Comparison of ENCODE assay signal across 8 mouse cellular contexts in the genomic region with DNA sequence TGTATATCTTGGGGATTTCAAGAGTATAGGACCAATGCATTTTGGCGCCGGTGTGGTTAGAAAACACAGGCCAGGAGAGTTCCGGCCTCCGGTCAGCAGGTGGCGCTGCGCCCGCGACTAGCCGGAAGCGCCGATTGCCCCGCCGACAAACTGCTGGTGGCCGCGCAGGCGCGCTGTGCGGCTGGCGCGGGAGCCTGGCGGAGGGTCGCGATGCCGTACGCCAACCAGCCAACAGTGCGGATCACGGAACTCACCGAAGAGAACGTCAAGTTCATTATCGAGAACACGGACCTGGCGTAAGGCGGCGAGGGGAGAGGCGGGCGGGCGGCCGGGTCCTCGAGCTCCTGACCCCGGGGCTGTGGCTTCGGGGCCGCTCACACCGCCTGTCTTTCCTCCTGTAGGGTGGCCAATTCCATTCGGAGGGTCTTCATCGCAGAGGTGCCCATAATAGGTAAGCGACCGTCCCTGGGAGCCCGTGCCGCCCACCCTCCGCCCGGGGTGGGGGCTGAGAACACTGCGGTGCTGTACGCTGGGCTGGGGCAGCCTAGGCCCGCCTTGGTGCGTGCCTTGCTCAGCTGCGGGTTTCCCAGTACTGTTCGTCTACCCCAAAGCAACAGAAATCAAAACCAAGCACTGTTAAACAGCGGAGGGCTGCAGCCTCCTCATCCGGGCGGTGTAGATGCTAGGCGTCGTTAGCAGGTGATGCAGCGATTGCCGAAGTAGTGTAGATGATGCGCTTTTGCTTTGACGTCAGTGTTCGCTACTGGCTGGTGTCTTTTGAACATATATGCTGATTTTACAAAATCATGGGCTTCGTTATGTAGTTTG. TPM values are rescaled to one million over a fixed set of nuclear protein-coding genes. Genes with fewer than 3 reads are reported as not detected.
DNase-seq lines count a peak whose midpoint lies in the region; ATAC-seq and TF ChIP-seq lines count a peak whose summit lies in the region.

Polr2c (plus strand) TSS at position 105 of the 828 bp plus-strand sequence.

- TF ChIP-seq EP300 in MEL (IDR thresholded peaks at IDR 0.05; ENCODE audit: low read depth in 1 of 2, low read length in 2 of 2) = no peak

- H3K36me3 ChIP-seq in MEL (ENCODE audit: control insufficient read depth in 1 of 2, insufficient read depth in 2 of 2, low read length in 2 of 2) = peaks cover 1 to 10% of the 10 kb centered on the region in 2 experiments; a peak in 3 of 4 replicates
- peaks cover 40% of the 10 kb centered on the region for H3K36me3 ChIP-seq in lung, embryonic 15.5 days

- TF ChIP-seq POLR2A in MEL (IDR thresholded peaks at IDR 0.05; ENCODE audit: control insufficient read depth in 1 of 2, insufficient read depth in 1 of 2, low read depth in 1 of 2, low read length in 2 of 2, poor library complexity in 1 of 2) = peak; percentile 81 to 85
- TF ChIP-seq POLR2A in olfactory bulb, adult 2 months (IDR thresholded peaks at IDR 0.05; ENCODE audit: insufficient read depth, low read depth, low read length) = peak; percentile 75

- ATAC-seq in hematopoietic stem cell, adult 5-6 weeks (replicated peaks in 1 of 2; ENCODE audit: insufficient read depth in 1 of 2, low FRiP score in 2 of 2, low TSS enrichment in 1 of 2, low read depth in 1 of 2, poor library complexity in 2 of 2, severe bottlenecking in 2 of 2) = peak; percentile 74 to 83
- peak; percentile 71 for ATAC-seq in lung, embryonic 15.5 days (ENCODE audit: borderline replicate concordance, extremely low read depth, low FRiP score, low TSS enrichment)

- TF ChIP-seq CTCF in MEL (IDR thresholded peaks at IDR 0.05 in 2 of 3, conservative IDR thresholded peaks at IDR 0.05 in 1 of 3; ENCODE audit: control insufficient read depth in 1 of 3, insufficient read depth in 1 of 3, low read depth in 2 of 3, low read length in 3 of 3, poor library complexity in 1 of 3, severe bottlenecking in 1 of 3) = peak; percentile 79 to 94 (median 85)
- peak; percentile 73 for TF ChIP-seq CTCF in olfactory bulb, adult 2 months (IDR thresholded peaks at IDR 0.05; ENCODE audit: insufficient read depth, low read depth, low read length)

- H3K79me2 ChIP-seq in MEL (ENCODE audit: control insufficient read depth, insufficient read depth, low read length, poor library complexity) = peaks cover 17% of the 10 kb centered on the region

- no peaks in the 10 kb centered on the region for H3K9me3 ChIP-seq in MEL (replicated peaks; ENCODE audit: insufficient read depth, low read length)
- no peaks in the 10 kb centered on the region for H3K9me3 ChIP-seq in lung, embryonic 15.5 days

- peak within 1 kb of the TSS; percentile 71 for H3K4me2 ChIP-seq in lung, embryonic 15.5 days

- TF ChIP-seq RAD21 in MEL (IDR thresholded peaks at IDR 0.05; ENCODE audit: low read depth, low read length) = no peak

- peak; percentile 91 for DNase-seq in MEL (ENCODE audit: low read depth, low spot score)
- peak; percentile 94 for DNase-seq in cerebellum, adult 8-10 months
- peak; percentile 84 for DNase-seq in forelimb bud, embryonic 11.5 days (ENCODE audit: low read depth, low spot score)
- DNase-seq in layer of hippocampus, adult 9-10 months (ENCODE audit: low spot score) = peak; percentile 75
- peak; percentile 77 to 79 for DNase-seq in thymus, adult 18-20 months

- peak within 1 kb of the TSS; percentile 90 to 97 for H3K4me3 ChIP-seq in MEL (ENCODE audit: control insufficient read depth in 1 of 2, insufficient read depth in 1 of 2, low read depth in 2 of 2, low read length in 2 of 2)
- H3K4me3 ChIP-seq in lung, embryonic 15.5 days = peak within 1 kb of the TSS; percentile 81
- H3K4me3 ChIP-seq in olfactory bulb, adult 2 months (ENCODE audit: insufficient read depth, low read depth, low read length) = peak within 1 kb of the TSS; percentile 81

- WGBS in lung, embryonic 15.5 days = under 1% methylated on average over 68 of the region's 68 CpGs
- WGBS in olfactory bulb, adult 2 months = under 1% methylated on average over 68 of the region's 68 CpGs

- H3K4me1 ChIP-seq in MEL (ENCODE audit: control insufficient read depth in 1 of 2, insufficient read depth in 2 of 2, low read length in 2 of 2) = no peaks in the 10 kb centered on the region
- peaks cover 16% of the 10 kb centered on the region for H3K4me1 ChIP-seq in lung, embryonic 15.5 days
- peaks cover 9% of the 10 kb centered on the region for H3K4me1 ChIP-seq in olfactory bulb, adult 2 months (ENCODE audit: control insufficient read depth, insufficient read depth, low read length)

- no peaks in the 10 kb centered on the region for H3K27me3 ChIP-seq in MEL (ENCODE audit: control insufficient read depth in 1 of 2, insufficient read depth in 2 of 2, low read length in 2 of 2)
- H3K27me3 ChIP-seq in lung, embryonic 15.5 days = no peaks in the 10 kb centered on the region

- H3K9ac ChIP-seq in MEL (ENCODE audit: control insufficient read depth, low read depth, low read length, poor library complexity, severe bottlenecking) = peak within 1 kb of the TSS; percentile 94
- peak within 1 kb of the TSS; percentile 92 for H3K9ac ChIP-seq in lung, embryonic 15.5 days

- H3K27ac ChIP-seq in MEL (ENCODE audit: control insufficient read depth, low read depth, low read length) = peak within 1 kb of the TSS; percentile 35
- peak within 1 kb of the TSS; percentile 30; the same call in 1 of the 2 replicates for H3K27ac ChIP-seq in lung, embryonic 15.5 days
- H3K27ac ChIP-seq in olfactory bulb, adult 2 months (ENCODE audit: insufficient read depth, low read depth, low read length) = peak within 1 kb of the TSS; percentile 1; the same call in 1 of the 2 replicates

TF ChIP-seq in MEL, 35 proteins besides CTCF, POLR2A, EP300 and RAD21 (continues in another document):
- no peak for TF ChIP-seq POLR2AphosphoS5 (IDR thresholded peaks at IDR 0.05; ENCODE audit: borderline replicate concordance, low read depth, low read length)
- TF ChIP-seq NELFE (IDR thresholded peaks at IDR 0.05; ENCODE audit: low read depth, low read length) = peak; percentile 80
- no peak for TF ChIP-seq UBTF (IDR thresholded peaks at IDR 0.05; ENCODE audit: borderline replicate concordance, insufficient read depth, low read depth, low read length)
- peak; percentile 0; the same call in 1 of the 2 replicates for TF ChIP-seq CHD1 (IDR thresholded peaks at IDR 0.05; ENCODE audit: low read depth, low read length)
- TF ChIP-seq MYC (IDR thresholded peaks at IDR 0.05; ENCODE audit: low read depth, low read length) = no peak
- no peak for TF ChIP-seq JUND (IDR thresholded peaks at IDR 0.05; ENCODE audit: low read depth, low read length)
- peak; percentile 82 for TF ChIP-seq NRF1 (IDR thresholded peaks at IDR 0.05; ENCODE audit: insufficient read depth, low read depth, low read length, poor library complexity, severe bottlenecking)
- peak; percentile 88 for TF ChIP-seq ELF1 (IDR thresholded peaks at IDR 0.05; ENCODE audit: low read depth, low read length)
- TF ChIP-seq CHD2 (IDR thresholded peaks at IDR 0.05; ENCODE audit: low read length) = no peak
- no peak for TF ChIP-seq GATA1 (IDR thresholded peaks at IDR 0.05; ENCODE audit: low read depth, low read length)
- TF ChIP-seq ZMIZ1 (IDR thresholded peaks at IDR 0.05; ENCODE audit: low read depth, low read length) = no peak; the same call in 1 of the 2 replicates
- peak; percentile 59 for TF ChIP-seq TCF12 (IDR thresholded peaks at IDR 0.05; ENCODE audit: low read depth, low read length)
- TF ChIP-seq SIN3A (IDR thresholded peaks at IDR 0.05; ENCODE audit: low read length) = peak; percentile 63
- TF ChIP-seq MAZ (IDR thresholded peaks at IDR 0.05; ENCODE audit: low read depth, low read length) = no peak
- no peak for TF ChIP-seq MEF2A (IDR thresholded peaks at IDR 0.05; ENCODE audit: extremely low read depth, insufficient replicate concordance, low read depth, low read length, poor library complexity, severe bottlenecking)
- no peak for TF ChIP-seq ZC3H11A (IDR thresholded peaks at IDR 0.05; ENCODE audit: low read depth, low read length)
- no peak for TF ChIP-seq ZNF384 (IDR thresholded peaks at IDR 0.05; ENCODE audit: low read depth, low read length)
- TF ChIP-seq SMC3 (IDR thresholded peaks at IDR 0.05; ENCODE audit: low read depth, low read length) = no peak
- TF ChIP-seq USF1 (IDR thresholded peaks at IDR 0.05; ENCODE audit: low read depth, low read length) = no peak
- 0 out of 2 replicates have a peak, but pooled peaks have one; percentile 72 for TF ChIP-seq TBP (IDR thresholded peaks at IDR 0.05; ENCODE audit: low read depth, low read length)
- no peak for TF ChIP-seq MAX (IDR thresholded peaks at IDR 0.05; ENCODE audit: low read length)
- peak; percentile 57; the same call in 1 of the 2 replicates for TF ChIP-seq KAT2A (conservative IDR thresholded peaks at IDR 0.05; ENCODE audit: low read depth, low read length)
- no peak for TF ChIP-seq USF2 (IDR thresholded peaks at IDR 0.05; ENCODE audit: borderline replicate concordance in 1 of 2, insufficient read depth in 1 of 2, low read depth in 1 of 2, low read length in 2 of 2)
- TF ChIP-seq MAFK (IDR thresholded peaks at IDR 0.05; ENCODE audit: borderline replicate concordance, low read depth, low read length) = peak; percentile 28; the same call in 1 of the 2 replicates
- TF ChIP-seq ETS1 (IDR thresholded peaks at IDR 0.05; ENCODE audit: low read depth, low read length) = peak; percentile 5; the same call in 1 of the 2 replicates
- TF ChIP-seq TAL1 (IDR thresholded peaks at IDR 0.05; ENCODE audit: low read length) = no peak
- no peak for TF ChIP-seq RCOR1 (IDR thresholded peaks at IDR 0.05; ENCODE audit: low read depth, low read length)
- peak; percentile 67; the same call in 1 of the 2 replicates for TF ChIP-seq E2F4 (IDR thresholded peaks at IDR 0.05; ENCODE audit: borderline replicate concordance, low read depth, low read length)
- no peak; the same call in 1 of the 2 replicates for TF ChIP-seq MXI1 (IDR thresholded peaks at IDR 0.05; ENCODE audit: low read depth, low read length)
- TF ChIP-seq POLR2AphosphoS2 (IDR thresholded peaks at IDR 0.05; ENCODE audit: low read length) = peak; percentile 50; the same call in 1 of the 2 replicates
- no peak for TF ChIP-seq MYB (IDR thresholded peaks at IDR 0.05; ENCODE audit: low read depth, low read length)
- peak; percentile 52; the same call in 1 of the 2 replicates for TF ChIP-seq GABPA (IDR thresholded peaks at IDR 0.05; ENCODE audit: low read depth, low read length)

RNA-seq across cellular contexts. Expression of gene Polr2c, which starts in this region (rescaled TPM):
- 92.0 and 92.5 TPM in 2 replicates for total RNA-seq in MEL (2012; rRNA removed)
- polyA plus RNA-seq in MEL (2012; ENCODE audit: insufficient read depth in 1 of 2, insufficient read length in 2 of 2, low read depth in 1 of 2, low replicate concordance in 2 of 2, missing spikeins in 1 of 2) = 100 to 1,000 TPM; 151 to 181 TPM
- total RNA-seq in hematopoietic stem cell, adult 5-6 weeks (2017) = 54.9 and 64.7 TPM in 2 replicates
- 161 and 164 TPM in 2 replicates for polyA plus RNA-seq in lung, embryonic 15.5 days (2015; fragmentation: Nextera tagmentation; extraction: Ambion mirVana)
- polyA plus RNA-seq in olfactory bulb, adult 2 months (2012; ENCODE audit: insufficient read depth, insufficient read length, low replicate concordance, missing spikeins) = not detected in 2 replicates

Comparison
In these comparisons a context has a peak if more than half of its experiments do, and no peak if none do; other contexts are left out.
1. Peak in every context shown above with its lines: DNase-seq, ATAC-seq, H3K4me3 ChIP-seq and H3K27ac ChIP-seq.